Mouse (Mus musculus): Measurements from ENCODE around the gene Ino80. TPM values are rescaled to one million over a fixed set of nuclear protein-coding genes. Genes with fewer than 3 reads are reported as not detected.
A peak's percentile ranks its signal among the peaks of the same experiment; 100 is the strongest.

The Ino80 gene
- polyA plus RNA-seq, 1 experiment from 2014 or later, result 2.5 TPM

- H3K4me2 ChIP-seq (ENCODE audit: low read depth, low read length), result peak overlapping the region; percentile 76
- peak overlapping the region; percentile 99 for H3K27ac ChIP-seq (ENCODE audit: low read length)
- no peaks in the 10 kb centered on the region for H3K9me3 ChIP-seq (replicated peaks; ENCODE audit: control insufficient read depth, low read length)
- H3K4me1 ChIP-seq (ENCODE audit: control insufficient read depth, insufficient read depth, low read length), result peaks cover 28% of the 10 kb centered on the region
- H3K27me3 ChIP-seq (ENCODE audit: control insufficient read depth, insufficient read depth, low read length), result no peaks in the 10 kb centered on the region
- WGBS, result 15% methylated on average over 7 of the region's 7 CpGs
- H3K4me3 ChIP-seq (ENCODE audit: low read length), result peak overlapping the region; percentile 95
- ATAC-seq (replicated peaks; ENCODE audit: extremely low read depth, insufficient read depth, low FRiP score), result no peak
- 0 out of 2 replicates have a peak, but pooled peaks cover 2% of the 10 kb centered on the region for H3K36me3 ChIP-seq (ENCODE audit: control insufficient read depth, insufficient read depth)
- H3K9ac ChIP-seq (ENCODE audit: low read length), result peak overlapping the region; percentile 100
These were observed 1.3 kb downstream of the Ino80 start for GRCm38 (mm10) chr2:119476166-119476565.

DNA sequence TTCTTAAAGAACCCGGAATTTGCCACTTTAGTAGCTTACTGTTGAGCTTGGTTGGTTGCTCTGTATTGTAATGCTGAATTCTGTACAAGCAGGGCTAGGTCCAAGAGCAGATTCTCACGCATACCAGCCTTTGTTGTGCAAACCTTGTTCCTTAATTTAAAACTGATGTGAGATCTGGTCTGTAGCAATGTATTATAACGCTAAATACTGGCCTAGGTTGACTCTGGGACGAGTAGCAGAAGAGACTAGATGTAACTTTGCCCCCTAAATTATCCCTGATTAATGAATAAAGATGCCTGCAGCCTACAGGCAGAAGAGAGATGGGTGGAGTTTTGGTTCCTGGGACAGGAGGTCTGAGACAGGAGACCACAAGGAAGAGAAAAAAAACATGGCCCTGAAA lies 13.5 kb downstream of the Ino80 start:
- no peaks in the 10 kb centered on the region for H3K4me1 ChIP-seq (ENCODE audit: control insufficient read depth, insufficient read depth, low read length)
- 76% methylated on average over 4 of the region's 4 CpGs for WGBS
- H3K4me3 ChIP-seq (ENCODE audit: low read length), result no peak overlapping the region
- no peak overlapping the region for H3K4me2 ChIP-seq (ENCODE audit: low read depth, low read length)
- H3K27me3 ChIP-seq (ENCODE audit: control insufficient read depth, insufficient read depth, low read length), result no peaks in the 10 kb centered on the region
- no peak overlapping the region for H3K9ac ChIP-seq (ENCODE audit: low read length)
- H3K27ac ChIP-seq (ENCODE audit: low read length), result no peak overlapping the region
- no peak for ATAC-seq (replicated peaks; ENCODE audit: extremely low read depth, insufficient read depth, low FRiP score)
- H3K36me3 ChIP-seq (ENCODE audit: control insufficient read depth, insufficient read depth), result no peaks in the 10 kb centered on the region; the same call in 1 of the 2 replicates
- no peaks in the 10 kb centered on the region for H3K9me3 ChIP-seq (replicated peaks; ENCODE audit: control insufficient read depth, low read length)

GRCm38 (mm10) chr2:119463114-119463775 lies 14.2 kb downstream of the Ino80 start:
- Histone ChIP-seq H3K4me1 (ENCODE audit: control insufficient read depth, insufficient read depth, low read length) (no peaks in the 10 kb centered on the region), H3K4me3 (ENCODE audit: low read length) (no peak overlapping the region), H3K27me3 (ENCODE audit: control insufficient read depth, insufficient read depth, low read length) (no peaks in the 10 kb centered on the region), H3K27ac (ENCODE audit: low read length) (no peak overlapping the region), H3K4me2 (ENCODE audit: low read depth, low read length) (no peak overlapping the region), H3K9ac (ENCODE audit: low read length) (no peak overlapping the region), H3K9me3 (replicated peaks; ENCODE audit: control insufficient read depth, low read length) (no peaks in the 10 kb centered on the region), H3K36me3 (ENCODE audit: control insufficient read depth, insufficient read depth) (no peaks in the 10 kb centered on the region; the same call in 1 of the 2 replicates)
- no peak for ATAC-seq (replicated peaks; ENCODE audit: extremely low read depth, insufficient read depth, low FRiP score)
- 84% methylated on average over 5 of the region's 5 CpGs for WGBS

- H3K9me3 ChIP-seq (replicated peaks; ENCODE audit: control insufficient read depth, low read length), result no peaks in the 10 kb centered on the region
- no peak overlapping the region for H3K27ac ChIP-seq (ENCODE audit: low read length)
- peaks cover 8% of the 10 kb centered on the region for H3K36me3 ChIP-seq (ENCODE audit: control insufficient read depth, insufficient read depth)
- H3K9ac ChIP-seq (ENCODE audit: low read length), result no peak overlapping the region
- H3K4me3 ChIP-seq (ENCODE audit: low read length), result no peak overlapping the region
- no peak for ATAC-seq (replicated peaks; ENCODE audit: extremely low read depth, insufficient read depth, low FRiP score)
- H3K4me2 ChIP-seq (ENCODE audit: low read depth, low read length), result no peak overlapping the region
- no peaks in the 10 kb centered on the region for H3K27me3 ChIP-seq (ENCODE audit: control insufficient read depth, insufficient read depth, low read length)
- H3K4me1 ChIP-seq (ENCODE audit: control insufficient read depth, insufficient read depth, low read length), result no peaks in the 10 kb centered on the region
- WGBS, result 97% methylated on average over 3 of the region's 3 CpGs
These were observed 16.5 kb downstream of the Ino80 start for GRCm38 (mm10) chr2:119461028-119461427.

DNA sequence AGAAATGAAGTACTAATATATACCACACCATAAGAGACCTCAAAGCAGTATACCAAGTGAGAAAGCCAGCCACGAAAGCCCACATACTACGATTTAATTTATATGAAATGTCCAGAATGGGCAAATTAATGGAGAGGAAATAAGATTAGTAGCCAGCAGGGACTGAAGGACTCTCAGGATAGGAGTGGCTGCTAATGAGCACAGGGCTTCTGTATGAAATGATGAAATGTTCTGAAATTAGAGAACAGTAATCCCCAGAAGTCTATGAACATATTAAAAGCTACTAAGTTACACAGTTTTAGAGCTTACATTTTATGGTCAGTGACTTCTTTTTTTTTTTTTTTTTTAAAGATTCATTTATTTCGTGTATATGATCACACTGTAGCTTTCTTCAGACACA lies 22.9 kb downstream of the Ino80 start:
- H3K4me3 ChIP-seq (ENCODE audit: low read length), result no peak overlapping the region
- no peak overlapping the region for H3K9ac ChIP-seq (ENCODE audit: low read length)
- no peaks in the 10 kb centered on the region for H3K27me3 ChIP-seq (ENCODE audit: control insufficient read depth, insufficient read depth, low read length)
- no peak for ATAC-seq (replicated peaks; ENCODE audit: extremely low read depth, insufficient read depth, low FRiP score)
- peaks cover 32% of the 10 kb centered on the region for H3K36me3 ChIP-seq (ENCODE audit: control insufficient read depth, insufficient read depth)
- H3K4me1 ChIP-seq (ENCODE audit: control insufficient read depth, insufficient read depth, low read length), result no peaks in the 10 kb centered on the region
- no peak overlapping the region for H3K27ac ChIP-seq (ENCODE audit: low read length)
- 84% methylated on average over 3 of the region's 3 CpGs for WGBS
- H3K4me2 ChIP-seq (ENCODE audit: low read depth, low read length), result no peak overlapping the region
- no peaks in the 10 kb centered on the region for H3K9me3 ChIP-seq (replicated peaks; ENCODE audit: control insufficient read depth, low read length)

- Histone ChIP-seq H3K4me2 (ENCODE audit: low read depth, low read length) (no peak overlapping the region), H3K4me3 (ENCODE audit: low read length) (no peak overlapping the region), H3K27me3 (ENCODE audit: control insufficient read depth, insufficient read depth, low read length) (no peaks in the 10 kb centered on the region), H3K36me3 (ENCODE audit: control insufficient read depth, insufficient read depth) (peaks cover 20% of the 10 kb centered on the region), H3K27ac (ENCODE audit: low read length) (no peak overlapping the region), H3K4me1 (ENCODE audit: control insufficient read depth, insufficient read depth, low read length) (no peaks in the 10 kb centered on the region), H3K9ac (ENCODE audit: low read length) (no peak overlapping the region), H3K9me3 (replicated peaks; ENCODE audit: control insufficient read depth, low read length) (no peaks in the 10 kb centered on the region)
- no peak for ATAC-seq (replicated peaks; ENCODE audit: extremely low read depth, insufficient read depth, low FRiP score)
- WGBS, result 96% methylated on average over 1 of the region's 1 CpGs
These were observed 40.5 kb downstream of the Ino80 start for GRCm38 (mm10) chr2:119436988-119437387.

DNA sequence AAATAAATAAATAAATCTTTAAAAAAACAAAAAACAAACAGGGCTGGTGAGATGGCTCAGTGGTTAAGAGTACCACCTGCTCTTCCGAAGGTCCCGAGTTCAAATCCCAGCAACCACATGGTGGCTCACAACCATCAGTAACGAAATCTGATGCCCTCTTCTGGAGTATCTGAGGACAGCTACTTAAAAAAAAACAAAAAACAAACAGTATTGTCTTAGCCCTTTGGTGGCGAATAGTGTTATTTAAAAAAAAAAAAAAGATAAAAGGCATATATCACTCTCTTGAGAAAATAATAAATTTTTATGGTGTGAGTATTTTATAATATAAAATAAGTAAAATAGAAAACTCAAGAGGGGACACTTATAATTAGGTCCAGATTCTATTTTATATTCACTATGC lies 41.0 kb downstream of the Ino80 start:
- Histone ChIP-seq H3K27me3 (ENCODE audit: control insufficient read depth, insufficient read depth, low read length) (no peaks in the 10 kb centered on the region), H3K4me2 (ENCODE audit: low read depth, low read length) (no peak overlapping the region), H3K4me3 (ENCODE audit: low read length) (no peak overlapping the region), H3K9me3 (replicated peaks; ENCODE audit: control insufficient read depth, low read length) (no peaks in the 10 kb centered on the region), H3K9ac (ENCODE audit: low read length) (no peak overlapping the region), H3K36me3 (ENCODE audit: control insufficient read depth, insufficient read depth) (peaks cover 21% of the 10 kb centered on the region), H3K27ac (ENCODE audit: low read length) (no peak overlapping the region), H3K4me1 (ENCODE audit: control insufficient read depth, insufficient read depth, low read length) (no peaks in the 10 kb centered on the region)
- WGBS, result 94% methylated on average over 4 of the region's 4 CpGs
- no peak for ATAC-seq (replicated peaks; ENCODE audit: extremely low read depth, insufficient read depth, low FRiP score)

DNA sequence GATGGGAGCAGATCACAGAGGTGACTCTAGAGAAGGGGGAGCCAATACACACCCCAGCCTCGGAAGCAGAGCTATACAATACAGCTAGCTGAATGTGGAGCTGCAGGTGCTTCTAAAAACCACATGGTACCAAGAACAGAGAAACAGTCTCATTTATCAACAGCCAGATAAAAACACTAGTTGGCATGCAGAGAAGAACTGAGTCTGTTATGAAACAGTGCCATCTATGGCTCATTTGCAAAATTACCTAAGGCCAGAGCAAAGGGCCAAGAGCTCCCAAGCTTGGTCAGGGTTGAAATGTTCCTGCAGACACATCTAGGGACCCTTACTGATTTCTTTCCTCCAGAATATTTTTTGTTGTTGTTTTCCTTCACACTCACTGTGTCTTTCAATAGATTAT lies 63.7 kb downstream of the Ino80 start:
- H3K27ac ChIP-seq (ENCODE audit: low read length), result no peak overlapping the region
- H3K9ac ChIP-seq (ENCODE audit: low read length), result no peak overlapping the region
- peaks cover 24% of the 10 kb centered on the region; the same call in 1 of the 2 replicates for H3K36me3 ChIP-seq (ENCODE audit: control insufficient read depth, insufficient read depth)
- H3K9me3 ChIP-seq (replicated peaks; ENCODE audit: control insufficient read depth, low read length), result no peaks in the 10 kb centered on the region
- no peak overlapping the region for H3K4me2 ChIP-seq (ENCODE audit: low read depth, low read length)
- 41% methylated on average over 1 of the region's 1 CpGs for WGBS
- no peak for ATAC-seq (replicated peaks; ENCODE audit: extremely low read depth, insufficient read depth, low FRiP score)
- peaks cover 3% of the 10 kb centered on the region for H3K4me1 ChIP-seq (ENCODE audit: control insufficient read depth, insufficient read depth, low read length)
- no peaks in the 10 kb centered on the region for H3K27me3 ChIP-seq (ENCODE audit: control insufficient read depth, insufficient read depth, low read length)
- no peak overlapping the region for H3K4me3 ChIP-seq (ENCODE audit: low read length)

- Histone ChIP-seq H3K27me3 (ENCODE audit: control insufficient read depth, insufficient read depth, low read length) (no peaks in the 10 kb centered on the region), H3K4me1 (ENCODE audit: control insufficient read depth, insufficient read depth, low read length) (peaks cover 5% of the 10 kb centered on the region), H3K27ac (ENCODE audit: low read length) (peak overlapping the region; percentile 60), H3K36me3 (ENCODE audit: control insufficient read depth, insufficient read depth) (peaks cover 16% of the 10 kb centered on the region; the same call in 1 of the 2 replicates), H3K4me3 (ENCODE audit: low read length) (no peak overlapping the region), H3K4me2 (ENCODE audit: low read depth, low read length) (no peak overlapping the region), H3K9ac (ENCODE audit: low read length) (no peak overlapping the region), H3K9me3 (replicated peaks; ENCODE audit: control insufficient read depth, low read length) (no peaks in the 10 kb centered on the region)
- 0 out of 2 replicates have a peak, but pooled peaks have one; percentile 38 for ATAC-seq (replicated peaks; ENCODE audit: extremely low read depth, insufficient read depth, low FRiP score)
- WGBS, result 58% methylated on average over 2 of the region's 2 CpGs
These were observed 65.8 kb downstream of the Ino80 start for GRCm38 (mm10) chr2:119411674-119412073.

Data from heart, embryonic 16.5 days (tissue).